Mouse (Mus musculus): ENCODE measurements around the gene Gpkow.

DNA sequence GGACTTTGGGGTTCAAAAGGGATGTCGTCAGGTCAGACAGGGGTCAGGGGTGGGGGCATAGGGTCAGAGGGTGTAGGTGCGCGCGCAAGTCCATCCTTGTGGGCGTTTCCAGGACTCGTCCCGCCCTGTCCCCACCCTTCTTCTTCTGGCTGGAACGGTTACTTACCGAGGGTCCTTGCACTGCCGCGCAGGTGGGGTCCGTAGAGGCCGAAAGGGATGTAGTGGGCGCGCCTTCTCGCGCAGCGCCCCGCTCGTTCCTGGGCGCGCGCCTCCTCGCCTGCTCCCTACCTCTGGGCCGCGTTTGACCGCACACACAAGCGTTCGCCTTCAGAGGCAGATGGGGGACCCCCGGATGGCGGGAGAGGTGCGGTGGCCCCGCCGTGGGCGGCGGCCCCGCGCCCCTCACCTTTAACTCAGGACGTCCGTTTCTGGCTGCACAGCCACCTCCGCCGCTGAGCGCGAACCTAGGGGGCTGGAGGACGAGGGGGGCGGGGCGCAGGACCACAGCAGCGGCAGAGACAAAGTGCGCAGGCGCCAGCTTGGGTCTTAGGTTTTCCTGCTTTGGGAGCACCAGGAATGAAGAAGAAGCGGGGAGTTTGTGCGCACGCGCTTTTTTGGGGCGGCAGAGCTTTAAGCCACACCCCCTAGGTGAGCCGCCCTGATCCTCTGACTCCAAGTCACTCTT is 53.6 kb downstream of the Gpkow start, which contains the start of gene Ccdc120:
- TF ChIP-seq TCF3 (IDR thresholded peaks at IDR 0.05; ENCODE audit: insufficient read length, low read depth) (no peak), POLR2A (IDR thresholded peaks at IDR 0.05; ENCODE audit: insufficient read length, low read depth) (peak; percentile 12), USF1 (IDR thresholded peaks at IDR 0.05; ENCODE audit: low read depth) (no peak), MYOG (IDR thresholded peaks at IDR 0.05; ENCODE audit: control insufficient read depth in 1 of 3, insufficient read depth in 1 of 3, insufficient read length in 2 of 3, low read depth in 2 of 3) (no peak), MAX (IDR thresholded peaks at IDR 0.05; ENCODE audit: low read depth) (no peak), MYOD1 (IDR thresholded peaks at IDR 0.05; ENCODE audit: control insufficient read depth in 1 of 3, insufficient read length in 2 of 3, low read depth in 2 of 3) (no peak), CEBPB (IDR thresholded peaks at IDR 0.05; ENCODE audit: insufficient read depth, poor library complexity, severe bottlenecking) (no peak), E2F4 (IDR thresholded peaks at IDR 0.05; ENCODE audit: insufficient read depth) (no peak), SRF (IDR thresholded peaks at IDR 0.05; ENCODE audit: control insufficient read depth, insufficient read length, low read depth) (no peak), POLR2AphosphoS2 (IDR thresholded peaks at IDR 0.05; ENCODE audit: insufficient read length, low read depth) (no peak)
